30 mouse cellular contexts compared by ENCODE assay signal in genomic region chr13:93553271-93553670, GRCm38 (mm10). TPM values are rescaled to one million over a fixed set of nuclear protein-coding genes. Genes with fewer than 3 reads are reported as not detected.
A peak's percentile ranks its signal among the peaks of the same experiment; 100 is the strongest.
DNase-seq lines count a peak whose midpoint lies in the region; ATAC-seq lines count a peak whose summit lies in the region.
"Had no signal": no experiment of that assay in that cellular context is flagged by ENCODE, and none has a peak within 500 bp of the region (broad histone marks: within the 10 kb centered on the region; RNA-seq: fewer than 3 reads in every experiment).

No protein-coding gene starts in this region.

- no peaks in the 10 kb centered on the region for H3K9me3 ChIP-seq in embryonic facial prominence, embryonic 15.5 days (replicated peaks)
- H3K9me3 ChIP-seq in embryonic facial prominence, embryonic 10.5 days, result no peaks in the 10 kb centered on the region
- H3K9me3 ChIP-seq in intestine, embryonic 16.5 days (ENCODE audit: control insufficient read depth, low read length), result no peaks in the 10 kb centered on the region
- H3K9me3 ChIP-seq: forebrain, embryonic 12.5 days; forebrain, embryonic 15.5 days; G1E; heart, embryonic 12.5 days; heart, embryonic 15.5 days; hindbrain, embryonic 10.5 days; hindbrain, embryonic 13.5 days had no signal

- no peak for ATAC-seq in embryonic facial prominence, embryonic 15.5 days (ENCODE audit: insufficient number of reproducible peaks, low FRiP score, low TSS enrichment, low read depth)
- peak; percentile 55; the same call in 1 of the 2 replicates for ATAC-seq in intestine, embryonic 16.5 days
- ATAC-seq: forebrain, embryonic 15.5 days; hindbrain, embryonic 16.5 days; Patski had no signal

- no peak overlapping the region for H3K4me2 ChIP-seq in embryonic facial prominence, embryonic 15.5 days (replicated peaks)
- no peak overlapping the region for H3K4me2 ChIP-seq in intestine, embryonic 16.5 days (ENCODE audit: low read depth, low read length)
- H3K4me2 ChIP-seq: forebrain, embryonic 12.5 days; forebrain, embryonic 15.5 days; heart, embryonic 12.5 days; heart, embryonic 15.5 days; hindbrain, embryonic 13.5 days had no signal

- no peaks in the 10 kb centered on the region for H3K4me1 ChIP-seq in embryonic facial prominence, embryonic 15.5 days
- H3K4me1 ChIP-seq in embryonic facial prominence, embryonic 10.5 days, result no peaks in the 10 kb centered on the region
- peaks cover 3% of the 10 kb centered on the region; the same call in 1 of the 2 replicates for H3K4me1 ChIP-seq in intestine, embryonic 16.5 days (ENCODE audit: control insufficient read depth, insufficient read depth, low read length)
- H3K4me1 ChIP-seq: forebrain, embryonic 12.5 days; forebrain, embryonic 15.5 days; heart, embryonic 15.5 days; hindbrain, embryonic 10.5 days; hindbrain, embryonic 13.5 days had no signal

- DNase-seq in embryonic facial prominence, embryonic 10.5 days (ENCODE audit: low spot score), result no peak
- peak; percentile 69 for DNase-seq in urinary bladder, postnatal 14 days (ENCODE audit: low spot score)
- no peak for DNase-seq in urinary bladder, adult 2 months (ENCODE audit: low spot score)
- DNase-seq in fat pad, adult 2 months (ENCODE audit: extremely low read depth, low read depth, low spot score), result peak; percentile 79
- DNase-seq in kidney, adult 18-20 months, result no peak
- DNase-seq: adrenal gland, adult 2 months; adrenal gland, postnatal 25 days; B cell, adult 2 months; cerebellum, adult 11-12 months; cerebellum, adult 8-10 months; cerebellum, postnatal 10 days; cerebellum, postnatal 36 days; embryo, embryonic 11 days; gastrocnemius, postnatal 10 days; gastrocnemius, postnatal 36 days; heart, adult 18-20 months; heart, postnatal 10 days; heart, postnatal 36 days had no signal

- no peaks in the 10 kb centered on the region for H3K36me3 ChIP-seq in embryonic facial prominence, embryonic 15.5 days
- no peaks in the 10 kb centered on the region for H3K36me3 ChIP-seq in embryonic facial prominence, embryonic 10.5 days (replicated peaks)
- no peaks in the 10 kb centered on the region for H3K36me3 ChIP-seq in intestine, embryonic 16.5 days (ENCODE audit: control insufficient read depth, insufficient read depth, low read length)
- H3K36me3 ChIP-seq: forebrain, embryonic 12.5 days; forebrain, embryonic 15.5 days; G1E; heart, embryonic 12.5 days; heart, embryonic 15.5 days; hindbrain, embryonic 10.5 days; hindbrain, embryonic 13.5 days had no signal

- no peaks in the 10 kb centered on the region for H3K27me3 ChIP-seq in embryonic facial prominence, embryonic 15.5 days
- H3K27me3 ChIP-seq in embryonic facial prominence, embryonic 10.5 days (replicated peaks; ENCODE audit: low read depth, poor library complexity, severe bottlenecking), result no peaks in the 10 kb centered on the region
- no peaks in the 10 kb centered on the region for H3K27me3 ChIP-seq in intestine, embryonic 16.5 days (replicated peaks; ENCODE audit: control insufficient read depth, insufficient read depth, low read length)
- H3K27me3 ChIP-seq: CH12.LX; forebrain, embryonic 12.5 days; forebrain, embryonic 15.5 days; heart, embryonic 12.5 days; heart, embryonic 15.5 days; hindbrain, embryonic 13.5 days had no signal

- H3K27ac ChIP-seq in embryonic facial prominence, embryonic 15.5 days (replicated peaks), result 0 out of 2 replicates have a peak overlapping the region, but pooled peaks have one; percentile 5
- no peak overlapping the region for H3K27ac ChIP-seq in embryonic facial prominence, embryonic 10.5 days (replicated peaks)
- no peak overlapping the region for H3K27ac ChIP-seq in intestine, embryonic 16.5 days (ENCODE audit: low read length)
- H3K27ac ChIP-seq: forebrain, embryonic 12.5 days; forebrain, embryonic 15.5 days; heart, embryonic 15.5 days; hindbrain, embryonic 10.5 days; hindbrain, embryonic 13.5 days had no signal

- H3K9ac ChIP-seq in embryonic facial prominence, embryonic 15.5 days, result no peak overlapping the region
- no peak overlapping the region for H3K9ac ChIP-seq in intestine, embryonic 16.5 days (ENCODE audit: low read depth, low read length)
- H3K9ac ChIP-seq: forebrain, embryonic 12.5 days; forebrain, embryonic 15.5 days; heart, embryonic 12.5 days; heart, embryonic 15.5 days; hindbrain, embryonic 13.5 days had no signal

- WGBS in embryonic facial prominence, embryonic 15.5 days, result 67% methylated on average over 5 of the region's 5 CpGs
- WGBS in embryonic facial prominence, embryonic 10.5 days, result 81% methylated on average over 5 of the region's 5 CpGs
- 48% methylated on average over 5 of the region's 5 CpGs for WGBS in intestine, embryonic 16.5 days

- H3K4me3 ChIP-seq in embryonic facial prominence, embryonic 15.5 days (replicated peaks), result no peak overlapping the region
- no peak overlapping the region for H3K4me3 ChIP-seq in embryonic facial prominence, embryonic 10.5 days
- H3K4me3 ChIP-seq in intestine, embryonic 16.5 days (ENCODE audit: low read length), result no peak overlapping the region
- H3K4me3 ChIP-seq: forebrain, embryonic 12.5 days; forebrain, embryonic 15.5 days; heart, embryonic 12.5 days; heart, embryonic 15.5 days; hindbrain, embryonic 10.5 days; hindbrain, embryonic 13.5 days had no signal

RNA-seq across cellular contexts. Expression of gene Jmy, which starts 53.7 kb away (rescaled TPM):
- 7.0 and 8.3 TPM in 2 replicates for polyA plus RNA-seq in embryonic facial prominence, embryonic 15.5 days (2015; fragmentation: Nextera tagmentation; extraction: Ambion mirVana)
- polyA plus RNA-seq in embryonic facial prominence, embryonic 10.5 days (2016; fragmentation: Nextera tagmentation; extraction: Ambion mirVana), result 3.8 and 5.2 TPM in 2 replicates
- polyA plus RNA-seq in urinary bladder, adult 2 months (2012; rRNA removed), result 20.1 and 27.7 TPM in 2 replicates
- polyA plus RNA-seq in intestine, embryonic 16.5 days (2015; fragmentation: Nextera tagmentation; extraction: Ambion mirVana), result 1.9 and 2.2 TPM in 2 replicates

Comparison
In these comparisons a context has a peak if more than half of its experiments do, and no peak if none do; other contexts are left out.
1. DNase-seq: peak in urinary bladder, postnatal 14 days (single experiment) and fat pad, adult 2 months (single experiment); none in embryonic facial prominence, embryonic 10.5 days (single experiment), urinary bladder, adult 2 months (single experiment) and kidney, adult 18-20 months (single experiment).